Mouse (Mus musculus): ENCODE data around the gene Clgn.

Clgn gene

DNA sequence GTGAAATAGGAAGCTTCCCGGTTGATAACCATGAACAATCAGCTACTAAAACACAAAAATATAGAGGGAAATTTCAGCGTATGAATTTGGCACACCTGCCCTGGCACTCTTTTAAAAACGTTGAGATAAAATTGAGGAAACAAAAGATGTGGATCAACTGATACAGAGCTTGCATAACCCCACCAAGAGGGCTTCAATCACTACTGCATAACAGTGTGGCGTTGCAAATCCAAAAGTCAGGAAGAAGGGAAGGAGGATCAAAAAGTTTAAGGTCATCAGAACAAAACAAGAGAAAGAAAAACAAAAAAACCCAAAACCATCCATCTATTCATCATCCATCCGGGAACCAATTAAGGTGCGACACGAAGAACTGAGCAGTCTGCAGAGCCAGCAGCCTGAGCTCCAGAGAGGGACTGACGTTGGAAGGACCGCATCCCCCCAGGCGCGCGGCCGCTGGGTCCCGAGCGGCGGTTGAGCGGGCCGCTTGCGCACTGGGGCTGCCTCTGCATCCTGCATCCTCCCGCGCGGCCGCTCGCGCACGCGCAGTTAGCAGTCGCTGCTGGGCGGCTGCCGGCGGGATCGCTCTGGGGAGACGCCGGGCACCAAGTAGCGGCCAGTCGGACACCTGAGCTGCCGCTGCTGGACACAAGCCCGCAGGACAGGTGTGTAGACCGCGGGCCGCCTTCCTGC is at the start of gene Clgn:
Clgn (plus strand) TSS at position 552 of the 690 bp plus-strand sequence.
- peak; percentile 36 for DNase-seq

DNA sequence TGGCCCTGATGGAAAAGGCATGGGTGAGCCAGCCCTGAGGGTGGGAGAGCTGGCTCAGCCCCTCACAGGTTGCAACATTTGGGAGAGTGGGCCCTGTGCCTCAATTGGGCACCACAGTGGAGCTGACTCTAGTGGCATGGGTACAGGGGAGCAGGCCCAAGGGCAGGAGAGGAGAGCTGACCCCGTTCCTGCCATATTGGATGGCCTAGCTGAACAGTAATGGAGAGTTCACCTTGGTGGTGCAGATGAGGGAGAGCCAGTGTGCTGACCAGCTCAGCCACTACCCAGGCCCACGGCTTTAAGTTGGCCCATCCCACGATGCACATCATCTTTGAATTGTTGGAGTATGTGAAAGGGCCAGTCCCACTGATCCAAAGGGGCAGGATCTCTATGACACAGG is 47.6 kb upstream of the Clgn start:
- DNase-seq = no peak

DNA sequence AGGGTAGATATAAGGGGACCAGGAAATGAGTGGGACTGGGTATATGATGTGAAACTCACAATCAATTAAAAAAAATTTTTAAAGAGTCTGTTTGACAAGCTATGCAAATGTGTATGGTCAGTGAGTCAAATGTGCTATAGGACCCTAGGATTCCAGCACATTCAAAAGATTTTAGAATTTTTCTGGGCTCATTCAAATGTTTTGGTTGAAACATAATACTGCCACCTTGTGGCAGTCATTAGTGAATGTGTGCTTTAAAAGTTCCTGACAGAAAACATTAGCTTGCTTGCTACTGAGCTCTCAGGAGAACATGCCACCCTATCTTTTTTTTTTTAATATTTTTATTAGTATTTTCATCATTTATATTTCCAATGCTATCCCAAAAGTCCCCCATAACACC is 47.0 kb upstream of the Clgn start:
- no peak for DNase-seq

DNA sequence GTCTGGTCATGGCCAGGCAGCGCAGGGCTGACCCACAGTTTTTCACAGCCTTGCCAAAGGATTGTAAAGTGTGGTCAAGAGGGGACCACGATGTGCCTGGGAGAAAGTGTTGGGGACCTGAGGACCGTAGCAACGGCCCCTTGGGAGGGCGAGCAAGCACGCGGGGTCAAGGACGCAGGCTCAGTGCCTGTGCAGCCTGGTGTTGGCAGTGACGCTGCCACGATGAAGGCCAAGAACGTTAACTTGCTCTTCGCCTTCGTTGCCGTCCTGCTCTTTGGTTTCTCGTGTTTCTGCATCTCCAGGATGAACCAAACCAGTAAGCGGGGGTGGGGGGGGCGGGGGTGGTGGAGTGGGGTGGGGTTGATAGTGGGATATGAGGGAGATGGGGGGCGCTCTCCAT is 41.4 kb upstream of the Clgn start, which contains the start of gene Mgat4d:
Mgat4d (plus strand) TSS at position 209 of the 400 bp plus-strand sequence.
- DNase-seq = no peak

DNA sequence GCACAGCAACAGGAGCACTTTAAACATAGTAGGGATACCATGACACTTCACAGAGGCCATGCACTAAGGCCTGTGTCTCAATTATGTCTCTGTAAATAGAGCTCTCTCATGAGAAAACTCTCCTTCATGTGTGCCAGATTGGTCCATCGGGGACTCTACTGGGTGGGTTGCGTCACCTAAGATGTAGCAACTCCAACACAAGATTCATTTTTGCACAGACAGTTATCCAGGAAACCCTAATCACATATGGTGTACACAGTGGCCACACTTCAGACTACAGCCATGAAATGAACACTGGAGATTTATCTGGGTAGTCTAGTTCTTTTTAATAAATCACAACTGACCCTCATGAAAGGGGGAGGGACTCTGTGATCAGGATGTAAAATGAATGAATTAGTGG is 38.4 kb upstream of the Clgn start:
- no peak for DNase-seq

DNA sequence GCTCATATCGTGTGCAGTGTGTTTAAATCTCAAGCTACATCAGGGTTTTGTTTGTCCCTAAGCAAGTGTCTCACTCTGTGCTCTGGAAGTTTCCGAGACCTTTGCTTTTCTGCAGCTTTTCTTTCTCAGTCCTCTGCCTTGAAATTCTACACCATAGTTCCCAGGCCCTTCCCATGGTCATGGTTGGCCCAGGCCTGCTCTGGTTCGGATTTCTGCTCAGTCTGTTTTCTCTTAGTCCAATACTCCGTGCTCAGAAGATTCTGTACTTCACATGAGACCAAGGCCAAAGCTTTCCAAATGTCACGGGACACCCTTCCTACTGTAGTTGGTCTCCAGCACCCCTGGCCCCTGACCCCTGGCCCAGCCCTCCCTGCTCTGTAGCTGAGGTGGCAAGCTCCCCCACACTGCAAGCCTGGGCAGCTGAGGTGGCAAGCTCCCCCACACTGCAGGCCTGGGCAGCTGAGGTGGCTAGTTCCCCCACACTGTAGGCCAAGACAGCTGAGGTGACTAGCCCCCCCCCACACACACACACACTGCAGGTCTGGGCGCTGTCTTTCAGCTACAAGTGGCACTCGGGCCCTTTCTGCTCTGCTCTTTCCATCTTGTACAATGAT is 26.4 kb upstream of the Clgn start:
- no peak for DNase-seq

DNA sequence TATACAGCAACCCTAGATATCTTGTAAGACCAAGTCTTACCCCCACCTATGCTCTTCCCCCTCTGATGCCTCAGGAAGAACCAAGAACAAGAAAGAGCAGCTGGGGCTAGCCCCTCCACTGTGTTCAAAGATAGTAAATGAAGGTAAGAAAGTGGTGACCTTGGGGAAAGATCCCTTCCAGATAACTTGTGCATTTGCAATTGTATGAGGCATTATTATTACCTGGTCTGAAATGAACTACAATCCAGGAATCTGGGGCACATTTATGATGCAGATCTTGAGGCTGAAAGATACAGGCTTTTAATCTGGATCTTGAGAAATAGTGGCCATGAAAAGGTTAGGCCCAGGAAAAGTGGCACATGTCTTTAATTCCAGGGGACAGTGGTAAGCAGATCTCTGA is 12.4 kb upstream of the Clgn start:
- no peak for DNase-seq

DNA sequence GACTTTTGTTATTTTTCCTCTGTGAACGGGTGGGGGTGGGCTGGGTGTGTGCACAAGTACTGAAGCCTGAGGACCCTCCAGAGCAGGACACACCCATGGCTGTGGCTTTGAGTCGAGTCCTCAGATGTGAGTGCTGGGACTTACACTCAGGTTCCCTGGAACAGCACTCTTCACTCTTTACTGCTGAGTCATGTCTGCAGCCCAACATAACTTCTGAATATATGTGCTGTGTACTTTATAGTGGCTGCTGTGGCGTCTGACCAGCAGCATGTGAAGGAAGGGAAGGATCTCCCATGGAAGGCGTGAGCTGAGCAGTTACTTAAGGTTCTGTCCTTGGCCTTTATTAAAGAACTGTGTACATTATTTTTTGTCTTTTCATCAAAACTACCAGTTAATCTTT is 9.5 kb upstream of the Clgn start:
- DNase-seq = no peak

DNA sequence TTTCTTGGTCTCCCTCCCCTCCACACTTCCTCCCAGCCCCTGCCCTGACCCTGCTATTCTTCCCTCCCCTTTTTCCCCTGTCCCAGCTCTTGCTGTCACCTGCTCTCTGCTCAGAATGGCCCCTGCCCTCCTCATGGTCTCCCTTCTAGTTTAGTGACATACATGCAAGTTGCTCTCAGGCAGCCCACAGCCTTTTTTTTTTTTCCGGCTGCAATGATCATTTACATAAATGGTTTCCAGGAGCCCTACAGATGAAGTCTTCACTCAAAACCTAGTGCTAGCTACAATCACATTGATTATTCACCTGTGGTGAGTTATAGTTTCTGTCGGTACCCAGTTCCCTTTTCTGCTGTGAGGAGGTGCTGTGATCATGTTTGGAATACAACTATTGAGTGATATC is 8.7 kb upstream of the Clgn start:
- DNase-seq = no peak

DNA sequence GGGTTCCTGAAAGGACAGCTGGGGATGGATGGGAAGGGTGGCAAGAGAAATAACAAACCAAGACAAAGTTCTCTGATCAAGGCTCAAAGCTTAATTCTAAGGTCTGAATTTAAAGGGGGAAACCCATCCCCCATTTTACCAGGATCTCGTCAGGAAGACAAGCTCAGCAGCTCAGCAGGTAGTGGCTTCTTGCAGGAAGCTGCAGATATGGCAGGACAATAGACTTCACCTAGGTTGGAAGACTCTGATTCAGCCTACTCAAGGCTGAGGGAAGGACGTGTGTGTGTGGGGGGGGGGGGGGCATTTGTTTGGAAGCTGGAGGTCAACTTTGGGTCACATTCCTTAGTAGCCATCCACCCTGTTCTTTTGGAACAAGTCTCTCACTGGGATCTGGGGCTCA is 6.8 kb upstream of the Clgn start:
- no peak for DNase-seq

DNA sequence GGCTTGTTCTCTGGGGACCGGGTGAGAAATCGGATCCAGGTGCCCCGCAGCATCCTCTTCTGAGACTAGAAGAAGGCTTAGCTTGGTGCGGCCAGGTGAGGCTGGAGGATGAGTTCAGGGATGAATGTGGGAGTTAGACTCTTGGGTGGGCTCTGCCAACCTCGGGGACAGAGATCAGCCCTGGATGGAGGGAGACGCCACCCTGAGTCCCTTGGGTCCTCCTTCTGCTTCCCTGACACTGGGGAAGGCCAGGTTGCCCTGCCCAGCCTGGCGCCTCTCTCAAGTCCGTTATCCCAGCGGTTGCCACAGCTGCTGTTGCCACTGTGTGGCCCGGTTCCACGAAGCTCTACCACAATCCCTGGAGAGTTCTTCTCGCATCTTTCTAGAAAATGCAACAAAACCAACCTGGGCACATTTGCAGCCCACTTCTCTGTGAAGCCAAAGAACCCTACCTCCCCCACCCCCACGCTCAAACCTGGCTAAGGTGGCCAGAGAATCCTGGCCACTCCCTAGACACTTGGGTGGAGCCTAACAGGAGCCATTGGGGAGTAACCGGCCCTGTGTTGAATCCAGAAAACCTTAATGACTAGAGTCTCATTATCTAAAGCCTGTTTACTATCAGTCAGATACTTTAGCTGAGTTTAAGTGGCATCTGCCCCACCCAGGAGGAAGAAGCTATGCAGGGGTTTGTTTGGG is 487 bp downstream of the Clgn start:
- no peak for DNase-seq

DNA sequence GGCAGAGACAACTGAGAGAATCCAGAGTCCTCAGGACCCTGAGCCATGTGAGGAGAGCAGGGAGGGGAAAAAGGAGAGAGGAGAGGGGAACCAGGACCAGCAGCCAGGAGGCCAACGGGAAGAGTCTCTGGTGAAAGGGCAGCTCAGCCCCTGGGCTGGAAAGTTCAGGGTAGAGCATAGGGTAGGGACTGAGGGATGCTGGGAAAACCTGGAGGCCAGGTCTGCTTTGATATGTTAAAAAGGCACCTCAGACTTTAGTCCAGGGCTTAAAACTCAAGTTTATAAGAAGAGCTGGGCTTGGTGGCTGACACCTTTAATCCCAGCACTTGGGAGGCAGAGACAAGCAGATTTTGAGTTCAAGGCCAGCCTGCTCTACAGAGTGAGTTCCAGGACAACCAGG is 2.9 kb downstream of the Clgn start:
- no peak for DNase-seq

DNA sequence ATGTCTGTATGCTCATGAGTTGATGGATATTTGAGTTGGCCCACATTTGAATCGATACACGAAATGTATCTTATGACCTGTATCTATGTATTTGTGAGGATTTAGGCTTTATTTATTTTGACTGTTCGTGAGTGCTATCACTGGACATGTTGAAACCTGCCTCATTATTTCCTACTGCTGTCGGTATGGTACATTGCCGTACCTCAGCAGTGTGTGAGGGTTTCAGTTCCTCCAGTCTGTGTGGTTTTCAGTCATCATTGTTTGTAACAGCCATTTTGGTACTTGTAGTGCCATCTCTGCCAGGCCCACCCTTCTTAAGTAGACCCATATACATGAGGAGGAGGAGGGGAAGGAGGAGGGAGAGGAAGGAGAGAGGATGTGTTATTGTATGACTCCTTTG is 4.7 kb downstream of the Clgn start:
- no peak for DNase-seq

DNA sequence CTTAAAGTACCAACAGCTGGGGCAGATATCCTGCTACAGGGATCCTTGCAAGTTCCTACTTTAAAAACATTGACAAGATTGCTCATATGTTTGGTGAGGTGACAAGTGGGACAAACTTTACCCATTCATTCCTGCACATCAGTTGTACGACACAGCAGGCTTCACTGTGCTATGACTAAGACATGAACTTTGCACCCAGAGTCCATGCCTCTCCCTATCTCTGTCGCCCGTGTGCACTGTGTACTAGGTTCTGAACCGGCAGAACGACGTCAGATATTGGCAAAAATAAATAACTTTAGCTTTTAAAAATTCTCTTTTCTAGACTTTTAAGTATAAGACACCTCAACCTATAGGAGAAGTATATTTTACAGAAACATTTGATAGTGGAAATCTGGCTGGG is 7.0 kb downstream of the Clgn start:
- DNase-seq = no peak

DNA sequence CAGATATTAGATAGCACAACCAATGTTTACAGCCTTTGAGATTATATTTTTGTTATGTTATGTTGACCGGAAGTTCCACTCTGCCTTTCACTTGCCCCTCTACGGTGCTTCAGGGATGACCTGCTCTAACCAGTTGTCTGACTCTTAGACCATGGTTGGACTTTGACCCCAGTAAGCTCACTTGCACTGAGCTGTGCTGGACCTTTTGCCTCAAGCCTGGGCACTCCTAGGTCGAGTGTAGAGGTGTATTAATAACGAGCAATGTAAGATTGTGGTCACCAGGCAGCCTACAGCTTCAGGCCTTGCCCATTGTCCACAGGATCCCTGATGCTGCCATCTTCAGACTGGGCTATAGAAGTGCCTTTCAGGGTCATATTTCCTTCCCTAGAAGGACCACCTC is 8.1 kb downstream of the Clgn start:
- DNase-seq = no peak

DNA sequence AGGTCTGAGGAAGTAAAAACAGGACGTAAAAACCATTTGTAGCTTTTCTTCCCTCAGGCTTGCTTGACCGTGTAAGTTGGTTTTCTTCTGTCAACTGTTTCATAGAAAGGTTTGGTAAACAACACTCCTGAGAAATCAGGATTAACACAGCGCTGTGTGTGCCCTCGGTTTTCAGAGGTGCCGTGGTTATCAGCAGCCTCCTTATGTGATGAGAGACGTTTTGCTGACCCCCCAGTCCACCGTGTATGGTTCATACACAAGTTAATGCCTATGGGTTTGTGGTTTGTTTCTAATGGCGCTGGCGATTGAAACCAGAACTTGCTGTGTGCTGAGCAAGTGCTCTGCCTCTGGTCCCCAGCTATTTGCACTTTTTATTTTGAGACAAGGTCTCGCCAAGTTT is 15.9 kb downstream of the Clgn start:
- DNase-seq = no peak

DNA sequence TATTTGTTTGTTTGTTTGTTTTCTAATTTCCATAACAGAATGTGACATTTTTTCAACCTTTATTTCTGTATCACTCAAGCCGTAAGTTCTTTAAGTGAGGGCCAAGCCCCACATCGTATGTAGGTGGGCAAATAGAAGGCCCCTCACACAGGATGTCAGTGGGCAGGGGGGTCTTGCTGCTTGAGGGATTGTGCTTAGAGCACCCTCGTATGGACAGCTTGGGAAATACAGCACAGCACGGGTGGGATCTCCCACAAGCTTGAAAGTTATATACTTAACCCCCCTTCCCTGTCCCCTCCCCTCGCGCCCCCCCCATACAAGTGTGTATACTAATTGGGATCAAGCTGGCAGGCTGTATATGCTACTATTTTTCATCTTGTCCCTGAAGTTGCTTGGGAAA is 17.2 kb downstream of the Clgn start:
- DNase-seq = no peak

DNA sequence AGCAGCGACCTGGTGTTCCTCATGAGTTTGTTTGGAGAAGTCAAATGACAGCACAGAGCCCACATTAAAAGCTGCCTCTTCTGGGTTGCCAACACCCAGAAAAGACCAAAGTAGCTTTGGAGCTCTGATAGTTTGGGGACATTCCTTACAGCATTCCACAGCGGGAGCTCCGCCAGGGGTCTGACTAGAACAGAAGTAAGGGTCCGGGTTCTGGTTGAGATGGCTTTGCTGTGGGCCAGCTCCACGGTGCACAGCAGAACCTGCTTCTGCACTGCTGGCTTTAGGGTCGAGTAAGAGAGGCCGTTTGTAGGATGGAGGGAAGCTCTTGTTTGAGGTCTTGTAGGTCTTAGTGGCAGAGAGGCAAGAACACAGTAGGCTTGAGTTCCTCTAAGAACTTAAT is 18.8 kb downstream of the Clgn start:
- DNase-seq = no peak

DNA sequence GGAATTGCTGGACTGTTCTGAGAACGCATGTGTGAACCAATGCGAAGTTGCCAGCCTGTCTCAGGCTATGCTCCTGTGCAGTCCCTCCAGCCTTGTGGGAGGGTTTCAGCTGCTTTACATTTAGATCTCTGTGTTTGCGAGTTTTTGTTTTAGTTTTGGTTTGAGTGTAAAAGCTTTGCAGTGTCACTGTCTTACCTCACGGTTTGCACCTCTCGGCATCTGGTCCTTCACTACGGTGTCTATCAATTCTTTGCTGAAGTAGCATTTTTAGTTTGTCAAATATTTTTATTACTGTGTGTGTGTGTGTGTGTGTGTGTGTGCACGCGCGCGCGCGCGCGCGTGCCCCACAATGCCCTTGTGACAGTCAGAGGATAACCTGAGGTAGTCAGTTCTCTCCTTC is 27.2 kb downstream of the Clgn start:
- no peak for DNase-seq

DNA sequence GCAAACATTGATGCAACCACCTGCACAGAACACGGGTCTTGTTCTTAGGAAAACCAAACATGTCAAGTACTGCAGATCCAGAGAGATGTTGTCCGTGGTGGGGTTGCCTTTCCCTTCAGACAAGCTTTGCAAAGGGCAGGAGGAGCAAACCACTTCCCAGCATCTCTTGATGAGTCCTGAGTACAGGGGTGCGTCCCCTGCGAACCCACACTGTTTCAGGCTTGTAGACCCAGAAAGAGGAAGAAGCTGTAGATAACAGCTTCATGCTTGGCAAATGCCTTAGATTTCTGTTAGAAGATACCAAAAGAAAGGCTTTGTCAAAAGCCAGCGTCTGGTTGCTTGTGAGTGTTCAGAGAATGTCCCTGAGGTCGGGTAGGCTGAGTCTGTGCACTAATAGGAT is 28.3 kb downstream of the Clgn start:
- DNase-seq = no peak

DNA sequence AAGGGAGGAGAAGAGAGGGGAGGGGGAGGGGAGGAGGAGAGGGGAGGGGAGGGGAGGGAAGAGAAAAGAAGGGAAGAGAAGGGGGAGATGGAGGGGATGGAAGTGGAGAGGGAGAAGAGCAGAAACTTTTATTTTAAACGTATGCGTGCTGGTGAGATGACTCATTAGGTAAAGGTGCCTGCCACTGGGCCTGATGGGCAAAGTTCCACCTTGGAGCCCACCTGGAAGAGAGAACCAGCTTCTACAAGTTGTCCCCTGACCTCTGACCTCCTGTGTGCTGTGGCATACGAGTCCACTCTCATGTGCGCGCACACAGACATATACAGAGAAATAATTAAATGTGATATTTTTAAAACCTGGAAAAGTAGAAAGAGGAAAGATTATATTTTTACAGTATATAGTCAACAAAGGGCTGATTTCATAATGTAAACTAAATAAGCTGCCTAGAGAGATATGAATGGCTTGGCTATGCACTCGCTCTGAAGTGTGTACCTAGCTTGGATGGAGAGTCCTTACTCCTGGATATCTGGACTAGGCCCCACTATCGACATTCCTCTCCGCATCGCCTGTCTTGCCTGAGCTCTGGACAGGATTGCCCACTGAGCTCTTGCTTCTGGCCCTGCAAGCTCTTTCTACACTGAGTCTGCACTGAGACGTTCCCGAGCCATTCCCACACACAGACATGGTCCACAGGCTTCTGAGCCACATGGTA is 29.3 kb downstream of the Clgn start:
- DNase-seq = peak; percentile 8

DNA sequence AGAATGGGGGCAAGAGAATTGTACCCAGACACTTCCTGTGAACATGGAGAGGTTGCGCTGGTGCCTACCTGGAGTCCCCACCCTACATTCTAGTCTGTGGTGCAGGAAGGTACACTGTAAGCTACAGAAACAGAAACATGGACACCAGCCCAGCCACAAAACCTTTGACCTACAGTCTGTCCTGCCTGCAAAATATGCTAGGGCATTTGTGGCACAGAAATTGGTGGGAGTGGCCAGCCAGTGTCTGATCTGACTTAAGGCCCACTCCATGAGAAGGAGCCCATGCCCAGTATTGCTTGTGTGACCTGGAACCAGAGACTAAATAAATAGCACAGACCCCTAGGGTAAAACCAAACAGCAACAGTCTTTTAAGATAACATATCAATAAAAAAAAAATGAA is 31.7 kb downstream of the Clgn start:
- DNase-seq = no peak

DNA sequence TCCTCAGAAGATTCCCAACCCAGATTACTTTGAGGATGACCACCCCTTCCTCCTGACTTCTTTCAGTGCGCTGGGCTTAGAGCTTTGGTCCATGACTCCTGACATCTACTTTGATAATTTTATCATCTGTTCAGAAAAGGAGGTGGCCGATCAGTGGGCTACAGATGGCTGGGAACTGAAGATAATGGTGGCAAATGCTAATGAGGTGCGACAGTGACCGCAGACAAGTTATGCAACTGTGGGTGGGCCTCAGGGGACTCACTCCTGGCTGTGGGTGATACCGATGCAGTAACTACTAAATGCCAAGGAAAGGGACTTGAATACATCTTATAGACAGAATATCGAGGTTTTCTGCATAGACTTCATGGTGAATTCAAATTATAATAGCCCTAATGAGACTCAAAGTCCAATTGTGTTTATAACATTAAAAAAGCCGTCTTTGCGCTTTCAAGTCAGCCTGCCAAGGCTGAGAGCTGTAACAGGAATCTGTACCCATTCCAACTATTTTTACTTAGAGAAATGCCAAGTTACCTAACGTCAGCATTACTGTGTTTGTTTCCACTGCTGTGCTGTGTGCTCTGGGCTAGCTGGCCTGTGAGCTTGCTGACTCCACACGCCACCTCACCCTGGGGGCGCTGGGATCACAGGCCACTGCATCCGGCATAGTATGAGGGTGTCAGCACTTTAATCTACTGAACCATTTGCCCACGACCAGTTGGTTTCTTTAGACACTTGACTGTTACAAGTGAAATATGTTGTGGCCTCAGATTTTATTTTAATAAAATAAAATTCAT is 33.6 kb downstream of the Clgn start:
- DNase-seq = peak; percentile 5
